Mouse (Mus musculus) lung, adult 2 months (tissue): ENCODE data around the gene Lsm14a.

Experiments
- CTCF ChIP-seq: fragments of 200-500 bp; IDR thresholded peaks from 2 replicates; pipeline ENCODE4 v1.5.1; 2011; ENCODE audit warnings: mild to moderate bottlenecking, low read length, control low read depth; ENCODE audit not compliant: insufficient read depth
- POLR2A ChIP-seq: fragments of 200-500 bp; IDR thresholded peaks from 2 replicates; pipeline ENCODE4 v1.6.1; 2011; ENCODE audit warnings: low read depth, mild to moderate bottlenecking, control low read depth, low read length, borderline replicate concordance; ENCODE audit errors: extremely low read depth

GRCm38 (mm10) chr7:34394091-34394490 is 976 bp upstream of the Lsm14a start:
- TF ChIP-seq CTCF: no peak
- TF ChIP-seq POLR2A: no peak
